Mouse (Mus musculus): ENCODE measurements around the gene Btbd9.

Gene Btbd9

GRCm38 (mm10) chr17:30490086-30490485, 86.2 kb downstream of the Btbd9 start:
- intact Hi-C loops (cut with DNase I): no loop called here

DNA sequence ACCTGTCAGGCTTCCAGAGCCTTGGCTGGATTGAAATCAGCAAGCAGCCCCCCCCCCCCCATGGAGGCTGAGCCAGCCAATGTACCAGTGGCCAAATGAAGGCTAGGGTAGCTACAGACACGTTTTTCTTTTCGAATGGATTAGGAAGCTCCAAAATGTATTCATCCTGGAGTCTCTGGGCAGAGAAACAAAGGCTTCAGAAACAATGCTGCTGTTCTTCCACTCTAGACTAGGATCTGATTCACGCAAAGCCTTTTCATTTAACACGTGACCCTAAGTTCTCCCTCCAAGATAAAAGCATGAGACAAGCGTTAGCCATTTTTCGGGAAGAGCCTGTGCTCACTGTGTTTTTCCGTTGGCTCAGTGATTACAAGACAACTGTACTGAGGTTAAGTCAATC, 86.7 kb downstream of the Btbd9 start:
- intact Hi-C loops (cut with DNase I): no loop called here

- intact Hi-C loops (cut with DNase I): no loop called here
These were observed 88.6 kb downstream of the Btbd9 start for GRCm38 (mm10) chr17:30487695-30488094.

GRCm38 (mm10) chr17:30485067-30485854, 91.0 kb downstream of the Btbd9 start:
- intact Hi-C loops (cut with DNase I): no loop called here

DNA sequence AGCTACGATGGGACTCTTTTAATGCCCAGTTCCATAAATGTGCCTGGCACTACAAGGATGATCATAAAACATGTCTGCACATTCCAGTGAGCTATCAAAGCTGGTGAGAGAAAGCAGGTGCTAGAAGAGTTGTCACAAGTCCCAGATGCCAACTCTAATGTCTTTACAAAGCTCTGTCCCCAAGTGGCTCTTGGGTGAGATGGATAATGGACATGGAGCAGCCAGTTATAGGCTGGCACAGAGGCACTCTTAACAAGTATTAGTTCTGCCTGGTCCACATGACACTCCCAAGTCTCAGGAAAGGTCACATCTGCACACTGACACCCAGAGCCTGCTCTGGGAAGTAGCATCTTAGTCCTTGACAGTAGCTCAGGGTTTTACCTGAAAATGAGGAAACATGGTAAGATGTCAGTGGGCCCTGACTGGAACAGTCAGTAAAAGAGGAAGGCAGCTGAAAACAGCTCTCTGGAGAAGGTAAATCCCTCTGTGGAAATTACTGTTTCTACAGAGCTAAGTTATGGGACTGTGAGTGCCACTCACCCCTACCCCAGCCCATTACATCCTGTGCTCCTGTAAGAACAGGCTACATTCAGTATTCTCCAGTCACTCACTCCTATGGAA, 91.7 kb downstream of the Btbd9 start:
- intact Hi-C loops (cut with DNase I): no loop called here

GRCm38 (mm10) chr17:30481766-30482165, 94.5 kb downstream of the Btbd9 start:
- intact Hi-C loops (cut with DNase I): no loop called here

DNA sequence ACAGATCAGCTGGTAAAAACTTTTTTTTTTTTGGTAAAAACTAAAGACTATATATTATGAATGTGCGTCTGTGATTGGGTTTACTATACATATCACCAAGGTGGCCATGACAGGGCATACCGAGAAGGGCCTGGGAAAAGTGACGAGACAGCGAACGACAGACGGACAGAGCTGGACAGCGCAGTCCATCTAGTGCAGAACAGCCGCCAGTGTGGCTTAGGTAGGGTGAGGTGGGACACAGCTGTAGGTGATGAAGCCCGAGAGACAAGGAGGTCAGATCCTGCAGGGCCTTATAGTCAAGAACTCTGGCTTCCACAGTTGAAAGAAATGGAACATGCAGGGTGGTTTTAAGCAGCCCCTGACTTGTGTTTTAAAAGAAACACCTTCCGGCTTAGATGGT, 94.9 kb downstream of the Btbd9 start:
- intact Hi-C loops (cut with DNase I): no loop called here

DNA sequence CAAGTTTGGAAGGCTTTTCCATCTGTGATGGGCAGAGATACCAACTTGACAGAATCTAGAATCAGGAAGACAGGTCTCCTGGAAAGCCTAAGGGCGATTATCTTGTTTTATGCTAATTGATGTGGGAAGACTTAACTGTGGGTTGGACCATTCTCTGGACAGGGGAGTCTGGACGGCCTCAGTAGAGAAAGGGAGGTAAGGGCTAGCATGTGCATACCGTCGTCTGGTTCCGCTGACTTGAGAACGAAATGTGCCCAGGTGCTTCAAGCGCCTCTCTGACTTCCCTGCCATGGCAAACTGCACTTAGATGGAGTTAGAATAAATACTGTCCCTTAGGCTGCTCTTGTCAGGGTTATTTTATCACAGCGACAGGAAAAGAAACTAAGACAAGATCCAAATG, 95.9 kb downstream of the Btbd9 start:
- intact Hi-C loops (cut with DNase I): no loop called here

GRCm38 (mm10) chr17:30478181-30478580, 98.1 kb downstream of the Btbd9 start:
- intact Hi-C loops (cut with DNase I): no loop called here

GRCm38 (mm10) chr17:30474561-30474960, 101.7 kb downstream of the Btbd9 start:
- intact Hi-C loops (cut with DNase I): no loop called here

DNA sequence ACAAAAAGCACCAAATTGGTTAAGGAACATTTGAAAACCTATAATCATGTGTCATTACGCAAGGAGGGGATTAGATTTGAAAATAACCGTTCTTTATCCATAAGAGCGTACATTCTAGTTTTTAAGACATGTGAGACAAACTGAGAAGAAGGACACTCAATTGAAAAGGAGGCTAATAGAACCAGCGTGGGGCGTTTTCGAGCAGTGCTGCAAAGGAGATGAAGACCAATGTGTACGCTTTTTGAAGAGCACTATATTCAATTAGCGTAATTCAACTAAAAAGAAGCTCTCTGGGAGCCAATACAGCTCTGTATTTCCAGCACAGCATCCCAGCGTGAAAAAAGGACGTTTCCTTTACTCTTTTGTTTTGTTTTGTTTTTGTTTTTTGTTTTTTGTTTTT, 103.5 kb downstream of the Btbd9 start:
- intact Hi-C loops (cut with DNase I): no loop called here

- intact Hi-C loops (cut with DNase I): no loop called here
These were observed 104.8 kb downstream of the Btbd9 start for GRCm38 (mm10) chr17:30471512-30471911.

- intact Hi-C loops (cut with DNase I): no loop called here
These were observed 105.5 kb downstream of the Btbd9 start for GRCm38 (mm10) chr17:30470790-30471189.

- intact Hi-C loops (cut with DNase I): no loop called here
These were observed 106.0 kb downstream of the Btbd9 start for GRCm38 (mm10) chr17:30470286-30470685.

GRCm38 (mm10) chr17:30469511-30470076, 106.7 kb downstream of the Btbd9 start:
- intact Hi-C loops (cut with DNase I): no loop called here

DNA sequence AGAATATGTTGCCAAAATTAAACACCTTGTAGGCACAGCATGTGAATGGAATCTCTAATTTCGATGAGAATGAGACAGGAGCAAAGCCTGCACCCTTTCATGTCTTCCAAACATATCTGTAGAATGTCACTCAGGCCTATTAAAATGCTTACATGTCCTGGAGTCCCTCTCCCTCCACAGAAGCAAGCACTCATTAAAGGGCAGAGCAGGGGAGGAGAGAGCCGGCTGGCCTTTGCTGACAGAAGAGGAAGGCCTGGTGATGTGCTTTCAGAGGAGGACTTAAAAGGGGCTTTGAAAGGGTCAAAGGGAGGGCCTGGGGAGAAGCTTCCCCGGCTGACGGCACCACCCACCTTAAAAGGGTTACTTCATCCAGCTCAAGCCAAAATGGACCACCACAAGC, 107.9 kb downstream of the Btbd9 start:
- intact Hi-C loops (cut with DNase I): no loop called here

GRCm38 (mm10) chr17:30467566-30468213, 108.6 kb downstream of the Btbd9 start:
- intact Hi-C loops (cut with DNase I): no loop called here

- intact Hi-C loops (cut with DNase I): no loop called here
These were observed 111.1 kb downstream of the Btbd9 start for GRCm38 (mm10) chr17:30465060-30465762.

DNA sequence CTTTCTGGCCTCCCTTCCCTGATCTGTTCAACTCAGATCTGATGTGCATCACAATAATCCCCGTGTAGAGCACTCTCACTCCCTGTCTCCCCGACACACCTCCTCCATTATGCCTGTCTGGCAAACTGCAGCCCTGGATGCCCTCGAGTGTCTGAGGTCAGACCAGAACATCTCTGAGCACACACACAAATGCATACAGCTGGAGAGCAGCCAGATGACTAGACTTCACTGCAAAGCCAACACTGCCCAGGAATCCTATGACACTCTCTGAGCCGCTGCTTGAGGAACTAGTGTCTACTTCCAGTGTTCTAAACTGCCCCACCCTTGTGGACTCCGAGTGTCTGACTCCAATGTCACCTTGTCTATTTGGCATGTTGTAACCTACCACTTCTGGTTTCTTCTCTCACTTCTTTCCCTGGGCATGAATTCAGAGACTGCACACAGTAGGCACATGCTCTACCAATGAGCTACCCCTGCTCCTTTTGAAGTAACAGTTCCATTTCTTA, 112.0 kb downstream of the Btbd9 start:
- intact Hi-C loops (cut with DNase I): loop anchor here (5.0 kb wide), 1 partner anchor 378 kb away; no protein-coding TSS in a partner anchor

DNA sequence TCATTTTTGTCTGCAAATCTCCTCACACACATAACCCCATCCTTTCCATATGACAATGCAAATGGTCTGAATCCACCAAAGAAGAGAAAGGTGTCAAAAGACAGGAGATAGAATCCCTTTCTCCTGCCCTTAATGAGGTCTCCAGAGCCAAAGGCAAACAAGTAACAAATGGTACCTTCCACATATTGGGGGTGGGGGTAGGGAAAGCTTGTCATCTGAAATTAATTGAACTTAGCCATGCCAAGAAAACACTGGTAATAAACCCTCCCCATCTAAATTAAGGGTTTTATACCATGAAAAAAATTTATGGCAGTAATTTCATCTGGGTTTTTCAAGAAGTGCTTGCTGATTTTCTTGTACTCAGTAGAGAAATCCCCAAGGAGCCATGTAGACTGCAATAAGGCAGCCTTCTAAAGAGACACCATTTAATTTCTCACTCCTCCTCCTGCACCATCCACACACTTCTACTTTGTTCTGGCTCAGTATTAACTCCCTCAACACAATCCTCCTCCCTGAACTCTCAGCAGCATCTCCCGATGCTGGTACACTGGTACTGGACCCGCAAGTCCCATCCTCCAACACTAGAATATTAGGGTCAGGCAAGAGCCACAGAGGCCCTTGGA, 115.5 kb downstream of the Btbd9 start:
- intact Hi-C loops (cut with DNase I): loop anchor here (5.0 kb wide), 1 partner anchor 381 kb away; no protein-coding TSS in a partner anchor

- intact Hi-C loops (cut with DNase I): loop anchor here (5.0 to 10.0 kb wide), 4 partner anchors 225 to 565 kb away; partner anchors contain the start of gene Mdga1
These were observed 116.6 kb downstream of the Btbd9 start for GRCm38 (mm10) chr17:30459706-30460105.

All from adrenal gland (tissue).